Mouse (Mus musculus): Measurements from ENCODE around the gene Psen1. TPM values are rescaled to one million over a fixed set of nuclear protein-coding genes. Genes with fewer than 3 reads are reported as not detected.

Gene Psen1
- 124 TPM for polyA plus RNA-seq (2017; shearing (Covaris generic))

GRCm38 (mm10) chr12:83687934-83688315, at the start of gene Psen1:
Psen1 (plus strand) TSS chr12:83688152.

DNA sequence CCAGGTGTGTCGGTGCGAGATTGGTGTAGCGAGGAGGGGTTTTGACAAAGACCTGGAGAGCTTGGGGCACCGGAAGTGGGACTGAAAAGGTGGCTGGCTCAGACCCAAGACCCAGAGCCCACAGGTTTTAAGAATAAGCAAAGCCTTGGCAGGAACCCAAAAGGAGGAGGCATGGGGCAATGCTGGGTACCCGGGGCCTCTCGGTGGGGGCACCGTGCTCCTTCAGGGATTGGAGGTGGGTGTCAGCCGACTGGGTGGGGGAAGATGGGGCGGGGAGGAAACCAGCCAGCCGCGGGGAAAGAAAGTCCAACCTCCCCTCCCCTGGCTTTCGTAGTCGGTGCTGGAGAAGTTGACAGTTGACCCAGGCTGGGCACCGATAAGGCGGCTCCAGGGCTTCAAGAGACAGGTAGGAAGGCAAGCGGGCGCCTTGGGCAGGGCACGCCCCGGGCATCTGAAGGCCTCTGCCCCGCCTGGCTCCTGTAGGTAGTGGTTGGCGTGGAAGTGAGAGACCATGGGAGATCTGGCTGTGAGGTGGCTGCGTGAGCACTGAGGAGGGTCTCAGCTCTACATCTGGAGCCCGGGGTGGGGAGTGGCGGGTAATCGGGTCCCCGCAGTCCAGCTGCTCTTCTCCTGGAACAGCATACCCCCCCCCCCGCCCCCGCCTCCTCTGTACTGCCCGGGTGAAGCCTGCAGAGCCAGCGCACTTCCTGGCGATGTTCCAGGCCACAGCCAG, 75.5 kb downstream of the Psen1 start, which contains the start of gene Papln:
Gene Papln, plus strand, starts transcription at position 324 of the 733 bp plus-strand sequence.

Other genes starting within 250 kb of the Psen1 start
- gene Dpf3, start 200.4 kb upstream of the Psen1 start, polyA plus RNA-seq (2017; shearing (Covaris generic)): 0.80 TPM
- gene Dcaf4, start 167.7 kb upstream of the Psen1 start, polyA plus RNA-seq (2017; shearing (Covaris generic)): 10.1 TPM
- gene Zfyve1, start 90.9 kb upstream of the Psen1 start, polyA plus RNA-seq (2017; shearing (Covaris generic)): 8.0 TPM
- 310 TPM for gene Rbm25, start 56.9 kb upstream of the Psen1 start, polyA plus RNA-seq (2017; shearing (Covaris generic))
- not detected for gene Papln, start 75.5 kb downstream of the Psen1 start, polyA plus RNA-seq (2017; shearing (Covaris generic))
- gene Numb, start 233.8 kb downstream of the Psen1 start, polyA plus RNA-seq (2017; shearing (Covaris generic)): 40.4 TPM

Data from effector memory CD4-positive, alpha-beta T cell, adult 7 months (primary cell).